Mouse (Mus musculus) erythroblast, embryonic 14.5 days (primary cell): ENCODE results near the gene Tars.

ENCODE experiments used
- GATA1 ChIP-seq: IDR thresholded peaks from 2 replicates; pipeline ENCODE4 v1.6.1; 2012; ENCODE audit warnings: low read length, inconsistent platforms, mixed read lengths
- TAL1 ChIP-seq: IDR thresholded peaks from 3 replicates; pipeline ENCODE4 v1.6.1; 2012; ENCODE audit warnings: low read length, inconsistent platforms, mixed read lengths

GRCm38 (mm10) chr15:11355865-11356264, 43.6 kb downstream of the Tars start:
- TF ChIP-seq TAL1 (no peak), GATA1 (no peak)
